Mouse (Mus musculus): ENCODE data around the gene Arhgef28. TPM values are rescaled to one million over a fixed set of nuclear protein-coding genes. Genes with fewer than 3 reads are reported as not detected.

Arhgef28 gene
- total and polyA plus RNA-seq, 3 experiments = not detected

- Histone ChIP-seq H3K4me3 (ENCODE audit: control insufficient read depth in 1 of 2, insufficient read depth in 1 of 2, low read depth in 2 of 2, low read length in 2 of 2) (no peak overlapping the region), H3K9ac (ENCODE audit: control insufficient read depth, low read depth, low read length, poor library complexity, severe bottlenecking) (no peak overlapping the region), H3K36me3 (ENCODE audit: control insufficient read depth in 1 of 2, insufficient read depth in 2 of 2, low read length in 2 of 2) (no peaks in the 10 kb centered on the region), H3K27me3 (ENCODE audit: control insufficient read depth in 1 of 2, insufficient read depth in 2 of 2, low read length in 2 of 2) (no peaks in the 10 kb centered on the region), H3K27ac (ENCODE audit: control insufficient read depth, low read depth, low read length) (no peak overlapping the region), H3K4me1 (ENCODE audit: control insufficient read depth in 1 of 2, insufficient read depth in 2 of 2, low read length in 2 of 2) (no peaks in the 10 kb centered on the region), H3K9me3 (replicated peaks; ENCODE audit: insufficient read depth, low read length) (no peaks in the 10 kb centered on the region), H3K79me2 (ENCODE audit: control insufficient read depth, insufficient read depth, low read length, poor library complexity) (no peaks in the 10 kb centered on the region)
- DNase-seq (ENCODE audit: low read depth, low spot score) = no peak
- no peak for TF ChIP-seq MXI1 (IDR thresholded peaks at IDR 0.05; ENCODE audit: low read depth, low read length)
- TF ChIP-seq RCOR1 (IDR thresholded peaks at IDR 0.05; ENCODE audit: low read depth, low read length) = no peak
- TF ChIP-seq MEF2A (IDR thresholded peaks at IDR 0.05; ENCODE audit: extremely low read depth, insufficient replicate concordance, low read depth, low read length, poor library complexity, severe bottlenecking) = no peak
- no peak for TF ChIP-seq ELF1 (IDR thresholded peaks at IDR 0.05; ENCODE audit: low read depth, low read length)
- no peak for TF ChIP-seq CHD2 (IDR thresholded peaks at IDR 0.05; ENCODE audit: low read length)
- no peak for TF ChIP-seq TAL1 (IDR thresholded peaks at IDR 0.05; ENCODE audit: low read length)
- no peak for TF ChIP-seq TBP (IDR thresholded peaks at IDR 0.05; ENCODE audit: low read depth, low read length)
- no peak for TF ChIP-seq ZKSCAN1 (IDR thresholded peaks at IDR 0.05; ENCODE audit: low read depth, low read length)
- TF ChIP-seq EP300 (IDR thresholded peaks at IDR 0.05; ENCODE audit: low read depth in 1 of 2, low read length in 2 of 2) = no peak
Observed at GRCm38 (mm10) chr13:98175323-98176007, 30.8 kb downstream of the Arhgef28 start.

- Histone ChIP-seq H3K27me3 (ENCODE audit: control insufficient read depth in 1 of 2, insufficient read depth in 2 of 2, low read length in 2 of 2) (no peaks in the 10 kb centered on the region; a peak in 1 of 4 replicates), H3K27ac (ENCODE audit: control insufficient read depth, low read depth, low read length) (no peak overlapping the region), H3K79me2 (ENCODE audit: control insufficient read depth, insufficient read depth, low read length, poor library complexity) (no peaks in the 10 kb centered on the region), H3K4me3 (ENCODE audit: control insufficient read depth in 1 of 2, insufficient read depth in 1 of 2, low read depth in 2 of 2, low read length in 2 of 2) (no peak overlapping the region), H3K4me1 (ENCODE audit: control insufficient read depth in 1 of 2, insufficient read depth in 2 of 2, low read length in 2 of 2) (no peaks in the 10 kb centered on the region), H3K9me3 (replicated peaks; ENCODE audit: insufficient read depth, low read length) (no peaks in the 10 kb centered on the region), H3K9ac (ENCODE audit: control insufficient read depth, low read depth, low read length, poor library complexity, severe bottlenecking) (no peak overlapping the region), H3K36me3 (ENCODE audit: control insufficient read depth in 1 of 2, insufficient read depth in 2 of 2, low read length in 2 of 2) (no peaks in the 10 kb centered on the region)
- no peak for TF ChIP-seq E2F4 (IDR thresholded peaks at IDR 0.05; ENCODE audit: borderline replicate concordance, low read depth, low read length)
- no peak for TF ChIP-seq ZKSCAN1 (IDR thresholded peaks at IDR 0.05; ENCODE audit: low read depth, low read length)
- TF ChIP-seq RCOR1 (IDR thresholded peaks at IDR 0.05; ENCODE audit: low read depth, low read length) = no peak
- TF ChIP-seq ZMIZ1 (IDR thresholded peaks at IDR 0.05; ENCODE audit: low read depth, low read length) = no peak
- no peak for DNase-seq (ENCODE audit: low read depth, low spot score)
Observed at GRCm38 (mm10) chr13:98173008-98173407, 33.2 kb downstream of the Arhgef28 start.

GRCm38 (mm10) chr13:98172365-98172764 is 33.9 kb downstream of the Arhgef28 start:
- H3K36me3 ChIP-seq (ENCODE audit: control insufficient read depth in 1 of 2, insufficient read depth in 2 of 2, low read length in 2 of 2) = no peaks in the 10 kb centered on the region
- no peaks in the 10 kb centered on the region for H3K9me3 ChIP-seq (replicated peaks; ENCODE audit: insufficient read depth, low read length)
- no peak for DNase-seq (ENCODE audit: low read depth, low spot score)
- H3K4me1 ChIP-seq (ENCODE audit: control insufficient read depth in 1 of 2, insufficient read depth in 2 of 2, low read length in 2 of 2) = no peaks in the 10 kb centered on the region
- no peak overlapping the region for H3K9ac ChIP-seq (ENCODE audit: control insufficient read depth, low read depth, low read length, poor library complexity, severe bottlenecking)
- H3K27ac ChIP-seq (ENCODE audit: control insufficient read depth, low read depth, low read length) = no peak overlapping the region
- H3K79me2 ChIP-seq (ENCODE audit: control insufficient read depth, insufficient read depth, low read length, poor library complexity) = no peaks in the 10 kb centered on the region
- no peaks in the 10 kb centered on the region; a peak in 1 of 4 replicates for H3K27me3 ChIP-seq (ENCODE audit: control insufficient read depth in 1 of 2, insufficient read depth in 2 of 2, low read length in 2 of 2)
- H3K4me3 ChIP-seq (ENCODE audit: control insufficient read depth in 1 of 2, insufficient read depth in 1 of 2, low read depth in 2 of 2, low read length in 2 of 2) = no peak overlapping the region
- TF ChIP-seq GATA1 (IDR thresholded peaks at IDR 0.05; ENCODE audit: low read depth, low read length) (no peak), BHLHE40 (IDR thresholded peaks at IDR 0.05; ENCODE audit: borderline replicate concordance, low read depth, low read length) (no peak), ZMIZ1 (IDR thresholded peaks at IDR 0.05; ENCODE audit: low read depth, low read length) (no peak), CHD2 (IDR thresholded peaks at IDR 0.05; ENCODE audit: low read length) (no peak), RCOR1 (IDR thresholded peaks at IDR 0.05; ENCODE audit: low read depth, low read length) (no peak), SMC3 (IDR thresholded peaks at IDR 0.05; ENCODE audit: low read depth, low read length) (no peak), CTCF (IDR thresholded peaks at IDR 0.05 in 2 of 3, conservative IDR thresholded peaks at IDR 0.05 in 1 of 3; ENCODE audit: control insufficient read depth in 1 of 3, insufficient read depth in 1 of 3, low read depth in 2 of 3, low read length in 3 of 3, poor library complexity in 1 of 3, severe bottlenecking in 1 of 3) (no peak), TAL1 (IDR thresholded peaks at IDR 0.05; ENCODE audit: low read length) (no peak), KAT2A (conservative IDR thresholded peaks at IDR 0.05; ENCODE audit: low read depth, low read length) (no peak), USF2 (IDR thresholded peaks at IDR 0.05; ENCODE audit: borderline replicate concordance in 1 of 2, insufficient read depth in 1 of 2, low read depth in 1 of 2, low read length in 2 of 2) (no peak), MEF2A (IDR thresholded peaks at IDR 0.05; ENCODE audit: extremely low read depth, insufficient replicate concordance, low read depth, low read length, poor library complexity, severe bottlenecking) (no peak)
